Mouse (Mus musculus) brain, embryonic 14.5 days (tissue): ENCODE data around the gene Runx2.

ENCODE experiments used
- CTCF ChIP-seq: fragments of 200-500 bp; IDR thresholded peaks from 2 replicates; pipeline ENCODE4 v1.5.1; 2012; ENCODE audit warnings: inconsistent platforms, mild to moderate bottlenecking, moderate library complexity, borderline replicate concordance; ENCODE audit not compliant: insufficient read depth, insufficient read length; ENCODE audit errors: extremely low read depth
- POLR2A ChIP-seq: fragments of 200-500 bp; IDR thresholded peaks from 2 replicates; pipeline ENCODE4 v1.6.1; 2012; ENCODE audit warnings: mild to moderate bottlenecking, inconsistent platforms, borderline replicate concordance; ENCODE audit not compliant: poor library complexity, insufficient read depth, insufficient read length, severe bottlenecking; ENCODE audit errors: extremely low read depth

DNA sequence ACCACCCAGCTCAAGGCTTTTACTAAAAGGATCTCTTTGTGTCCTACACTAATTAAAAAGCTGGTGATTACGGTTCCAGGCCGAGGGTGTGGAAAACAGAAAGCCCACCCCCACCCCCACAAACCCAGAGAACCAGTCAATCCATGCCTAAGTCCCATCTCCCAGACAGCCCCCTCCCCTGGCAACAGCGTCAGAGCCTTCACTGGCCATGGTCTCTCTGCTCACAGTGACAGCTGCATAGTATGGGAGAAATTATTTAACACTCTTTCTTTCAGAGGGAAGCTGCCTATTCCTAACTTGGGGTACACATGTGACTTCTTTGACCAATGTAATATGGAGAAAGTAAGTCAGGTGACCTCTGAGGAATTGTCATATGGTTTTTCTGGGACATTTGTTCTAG is 228.4 kb downstream of the Runx2 start:
- TF ChIP-seq CTCF (no peak), POLR2A (no peak)
